Mouse (Mus musculus) CH12.LX (cell line): ENCODE data around the gene Krt31. TPM values are rescaled to one million over a fixed set of nuclear protein-coding genes. Genes with fewer than 3 reads are reported as not detected.

Experiments
- DNase-seq: peaks from one replicate; pipeline ENCODE4 v3.0.0-alpha.2; 2013; ENCODE audit errors: extremely low read depth
- H3K27ac ChIP-seq: 2 replicates; pipeline ENCODE4 v1.5.1; 2012; ENCODE audit warnings: low read depth, mild to moderate bottlenecking, control low read depth, moderate library complexity; ENCODE audit not compliant: insufficient read depth
- H3K27me3 ChIP-seq: replicated peaks from 2 replicates; pipeline ENCODE3; 2012; ENCODE audit warnings: inconsistent platforms
- H3K36me3 ChIP-seq, 2 experiments: replicated peaks in 1 of 2; 2 replicates each; pipeline versions ENCODE3 to v1.6.1; 2012; ENCODE audit warnings: inconsistent platforms in 1 of 2, low read length in 1 of 2, mild to moderate bottlenecking in 1 of 2, mixed read lengths in 1 of 2, moderate library complexity in 1 of 2; ENCODE audit not compliant: control insufficient read depth in 1 of 2, insufficient read depth in 1 of 2
- H3K4me1 ChIP-seq, 2 experiments: 2 replicates each; pipeline ENCODE4 v1.6.1; 2012; ENCODE audit warnings: inconsistent platforms in 1 of 2, moderate library complexity in 1 of 2; ENCODE audit not compliant: insufficient read depth in 2 of 2, control insufficient read depth in 1 of 2
- H3K4me2 ChIP-seq: 2 replicates; pipeline ENCODE4 v1.6.1; 2012; ENCODE audit warnings: low read depth, mild to moderate bottlenecking, control low read depth; ENCODE audit not compliant: poor library complexity, insufficient read depth, severe bottlenecking
- H3K4me3 ChIP-seq, 3 experiments: fragments of 150-350 bp in 1 of 3; sonication (generic) in 1 of 3; replicated peaks in 1 of 3; 2 replicates each; pipeline versions ENCODE3 to v1.5.1; 2011 to 2012; ENCODE audit warnings: low read depth in 2 of 3, low read length in 2 of 3, mild to moderate bottlenecking in 2 of 3, moderate library complexity in 2 of 3, control low read depth in 1 of 3, improper control_type of control experiment in 1 of 3, inconsistent platforms in 1 of 3, mixed read lengths in 1 of 3; ENCODE audit not compliant: poor library complexity in 1 of 3
- H3K79me2 ChIP-seq: replicated peaks from 2 replicates; pipeline ENCODE4 v1.6.1; 2012; ENCODE audit warnings: mild to moderate bottlenecking, moderate library complexity; ENCODE audit not compliant: control insufficient read depth, poor library complexity, insufficient read depth, severe bottlenecking; ENCODE audit errors: extremely low read depth
- H3K9ac ChIP-seq: 2 replicates; pipeline ENCODE4 v1.6.1; 2012; ENCODE audit warnings: low read depth, mild to moderate bottlenecking, control low read depth, moderate library complexity; ENCODE audit not compliant: insufficient read depth
- H3K9me3 ChIP-seq: replicated peaks from 2 replicates; pipeline ENCODE3; 2012; ENCODE audit warnings: low read length, inconsistent platforms, mixed read lengths
- BHLHE40 ChIP-seq: IDR thresholded peaks from 2 replicates; pipeline ENCODE4 v1.6.1; 2011; ENCODE audit warnings: mild to moderate bottlenecking, low read depth, low read length, improper control_type of control experiment
- CHD1 ChIP-seq: IDR thresholded peaks from 2 replicates; pipeline ENCODE4 v1.6.1; 2012; ENCODE audit warnings: low read depth, low read length, improper control_type of control experiment, inconsistent platforms
- CHD2 ChIP-seq: IDR thresholded peaks from 2 replicates; pipeline ENCODE4 v1.6.1; 2011; ENCODE audit warnings: low read length, improper control_type of control experiment
- CTCF ChIP-seq, 2 experiments: IDR thresholded peaks in 1 of 2; conservative IDR thresholded peaks in 1 of 2; 2 replicates each; pipeline ENCODE4 v1.5.1; 2011 to 2012; ENCODE audit warnings: low read depth in 2 of 2, low read length in 2 of 2, improper control_type of control experiment in 1 of 2, inconsistent platforms in 1 of 2, mild to moderate bottlenecking in 1 of 2, moderate library complexity in 1 of 2
- E2F4 ChIP-seq: IDR thresholded peaks from 2 replicates; pipeline ENCODE4 v1.6.1; 2011; ENCODE audit warnings: low read depth, low read length, improper control_type of control experiment; ENCODE audit not compliant: insufficient replicate concordance
- ELF1 ChIP-seq: IDR thresholded peaks from 2 replicates; pipeline ENCODE4 v1.6.1; 2014; ENCODE audit warnings: low read depth, mild to moderate bottlenecking, inconsistent platforms, low read length, improper control_type of control experiment
- ETS1 ChIP-seq: conservative IDR thresholded peaks from 2 replicates; pipeline ENCODE4 v1.6.1; 2012; ENCODE audit warnings: low read depth, mild to moderate bottlenecking, inconsistent platforms, low read length, improper control_type of control experiment, moderate library complexity
- JUN ChIP-seq: IDR thresholded peaks from 2 replicates; pipeline ENCODE4 v1.6.1; 2011; ENCODE audit warnings: low read depth, mild to moderate bottlenecking, low read length, improper control_type of control experiment, moderate library complexity; ENCODE audit not compliant: insufficient read depth
- JUND ChIP-seq: conservative IDR thresholded peaks from 2 replicates; pipeline ENCODE4 v1.6.1; 2011; ENCODE audit warnings: low read depth, low read length, improper control_type of control experiment
- KAT2A ChIP-seq: IDR thresholded peaks from 2 replicates; pipeline ENCODE4 v1.6.1; 2012; ENCODE audit warnings: low read length, improper control_type of control experiment, inconsistent platforms; ENCODE audit not compliant: insufficient replicate concordance
- MAFK ChIP-seq: IDR thresholded peaks from 2 replicates; pipeline ENCODE4 v1.6.1; 2011; ENCODE audit warnings: low read length, improper control_type of control experiment; ENCODE audit not compliant: insufficient replicate concordance
- MEF2A ChIP-seq: IDR thresholded peaks from 2 replicates; pipeline ENCODE4 v1.6.1; 2014; ENCODE audit warnings: low read depth, mild to moderate bottlenecking, inconsistent platforms, low read length, improper control_type of control experiment, borderline replicate concordance
- MXI1 ChIP-seq: IDR thresholded peaks from 2 replicates; pipeline ENCODE4 v1.6.1; 2011; ENCODE audit warnings: mild to moderate bottlenecking, low read depth, low read length, improper control_type of control experiment
- MYC ChIP-seq: IDR thresholded peaks from 2 replicates; pipeline ENCODE4 v1.6.1; 2011; ENCODE audit warnings: low read depth, mild to moderate bottlenecking, improper control_type of control experiment, low read length
- PAX5 ChIP-seq: IDR thresholded peaks from 2 replicates; pipeline ENCODE4 v1.6.1; 2012; ENCODE audit warnings: low read length, inconsistent platforms, mixed read lengths
- POLR2A ChIP-seq: IDR thresholded peaks from 2 replicates; pipeline ENCODE4 v1.6.1; 2011; ENCODE audit warnings: low read depth, mild to moderate bottlenecking, improper control_type of control experiment, low read length
- RAD21 ChIP-seq: IDR thresholded peaks from 2 replicates; pipeline ENCODE4 v1.6.1; 2011; ENCODE audit warnings: low read depth, mild to moderate bottlenecking, low read length, improper control_type of control experiment, moderate library complexity
- RCOR1 ChIP-seq: conservative IDR thresholded peaks from 2 replicates; pipeline ENCODE4 v1.6.1; 2012; ENCODE audit warnings: low read depth, mild to moderate bottlenecking, inconsistent platforms, low read length, improper control_type of control experiment
- SIN3A ChIP-seq: IDR thresholded peaks from 2 replicates; pipeline ENCODE4 v1.6.1; 2012; ENCODE audit warnings: low read length, improper control_type of control experiment, inconsistent platforms
- SMC3 ChIP-seq: IDR thresholded peaks from 2 replicates; pipeline ENCODE4 v1.6.1; 2011; ENCODE audit warnings: low read depth, low read length, improper control_type of control experiment
- TBP ChIP-seq: conservative IDR thresholded peaks from 2 replicates; pipeline ENCODE4 v1.6.1; 2011; ENCODE audit warnings: low read depth, low read length, improper control_type of control experiment
- TCF12 ChIP-seq: IDR thresholded peaks from 2 replicates; pipeline ENCODE4 v1.6.1; 2014; ENCODE audit warnings: low read depth, mild to moderate bottlenecking, inconsistent platforms, low read length, improper control_type of control experiment
- UBTF ChIP-seq: IDR thresholded peaks from 2 replicates; pipeline ENCODE4 v1.6.1; 2012; ENCODE audit warnings: low read depth, mild to moderate bottlenecking, inconsistent platforms, low read length, improper control_type of control experiment, moderate library complexity
- USF1 ChIP-seq: IDR thresholded peaks from 2 replicates; pipeline ENCODE4 v1.6.1; 2014; ENCODE audit warnings: low read depth, mild to moderate bottlenecking, inconsistent platforms, low read length, improper control_type of control experiment
- ZC3H11A ChIP-seq: IDR thresholded peaks from 2 replicates; pipeline ENCODE4 v1.6.1; 2012; ENCODE audit warnings: low read depth, mild to moderate bottlenecking, inconsistent platforms, low read length, improper control_type of control experiment
- ZKSCAN1 ChIP-seq: IDR thresholded peaks from 2 replicates; pipeline ENCODE4 v1.6.1; 2012; ENCODE audit warnings: low read depth, inconsistent platforms, low read length, improper control_type of control experiment, borderline replicate concordance
- ZMIZ1 ChIP-seq: IDR thresholded peaks from 2 replicates; pipeline ENCODE4 v1.6.1; 2012; ENCODE audit warnings: low read depth, mild to moderate bottlenecking, inconsistent platforms, low read length, improper control_type of control experiment
- dilution Hi-C: fragments of 300-500 bp; cut with MboI; formaldehyde crosslinking; loops from 2 replicates; pipeline ENCODE4 v1.14.3; 2020; ENCODE audit warnings: low sequenced_read_pairs; ENCODE audit not compliant: extremely low pct_unique_long_range_greater_than_20kb, extremely low pct_ligation_motif_present
- in situ Hi-C: fragments of 300-500 bp; cut with MboI; formaldehyde crosslinking; loops from 3 replicates; pipeline ENCODE4 v1.14.3; 2019; ENCODE audit warnings: low sequenced_read_pairs, low pct_ligation_motif_present, low pct_unique_long_range_greater_than_20kb, mixed read lengths
- polyA plus RNA-seq: library from polyadenylated mRNA; unstranded; fragments of >175 nt; gene quantifications from 2 replicates; pipeline ENCODE4 v1.2.1, GENCODE M21; 2012; ENCODE audit warnings: low read depth; ENCODE audit not compliant: insufficient read length
- total RNA-seq, 2 experiments: library from RNA; depleted of rRNA; stranded (reverse); fragments of 300-350 nt in 1 of 2; fragments of >200 nt in 1 of 2; gene quantifications; 2 replicates each; pipeline ENCODE4 v1.2.3; 2012 to 2014

Krt31 gene
- total and polyA plus RNA-seq, 3 experiments, result not detected

- TF ChIP-seq TBP (no peak), ZC3H11A (no peak), MXI1 (no peak), KAT2A (no peak), USF1 (no peak), SIN3A (no peak), ELF1 (no peak), ETS1 (no peak), JUN (no peak), POLR2A (no peak), UBTF (no peak), RCOR1 (no peak), ZMIZ1 (no peak)
- no peak overlapping the region for H3K27ac ChIP-seq
- dilution Hi-C loops (no loop called here), in situ Hi-C loops (no loop called here)
- H3K9ac ChIP-seq, result no peak overlapping the region
- H3K4me1 ChIP-seq, result no peaks in the 10 kb centered on the region
- H3K4me2 ChIP-seq, result no peak overlapping the region
- DNase-seq, result no peak
- H3K9me3 ChIP-seq, result no peaks in the 10 kb centered on the region
- no peak overlapping the region for H3K4me3 ChIP-seq
- peaks cover 96% of the 10 kb centered on the region for H3K27me3 ChIP-seq
- no peaks in the 10 kb centered on the region for H3K79me2 ChIP-seq
- H3K36me3 ChIP-seq, result no peaks in the 10 kb centered on the region
Observed at GRCm38 (mm10) chr11:100073873-100074272, 23.5 kb upstream of the Krt31 start.

GRCm38 (mm10) chr11:100067293-100068036 is 17.1 kb upstream of the Krt31 start:
- H3K79me2 ChIP-seq, result no peaks in the 10 kb centered on the region
- peaks cover 93% of the 10 kb centered on the region for H3K27me3 ChIP-seq
- H3K27ac ChIP-seq, result no peak overlapping the region
- no peak for DNase-seq
- H3K9me3 ChIP-seq, result no peaks in the 10 kb centered on the region
- H3K36me3 ChIP-seq, result no peaks in the 10 kb centered on the region
- H3K4me2 ChIP-seq, result no peak overlapping the region
- H3K4me3 ChIP-seq, result no peak overlapping the region
- dilution Hi-C loops (no loop called here), in situ Hi-C loops (no loop called here)
- no peaks in the 10 kb centered on the region for H3K4me1 ChIP-seq
- no peak overlapping the region for H3K9ac ChIP-seq
- TF ChIP-seq MYC, result no peak
- TF ChIP-seq MXI1, result no peak
- TF ChIP-seq E2F4, result no peak
- peak; percentile 8 for TF ChIP-seq RAD21
- TF ChIP-seq SMC3, result peak; percentile 43
- TF ChIP-seq TCF12, result no peak
- TF ChIP-seq PAX5, result no peak
- no peak for TF ChIP-seq CHD1
- no peak for TF ChIP-seq CHD2
- TF ChIP-seq RCOR1, result no peak
- TF ChIP-seq TBP, result no peak
- TF ChIP-seq UBTF, result no peak
- no peak for TF ChIP-seq ELF1
- no peak for TF ChIP-seq MAFK
- no peak for TF ChIP-seq JUND
- no peak for TF ChIP-seq MEF2A
- TF ChIP-seq JUN, result no peak
- TF ChIP-seq BHLHE40, result no peak
- no peak for TF ChIP-seq ZKSCAN1
- TF ChIP-seq ZC3H11A, result no peak
- TF ChIP-seq CTCF (conservative IDR thresholded peaks at IDR 0.05 in 1 of 2, IDR thresholded peaks at IDR 0.05 in 1 of 2; ENCODE audit: low read depth in 2 of 2, low read length in 2 of 2), result peak in 1 of 2 experiments; percentile 37; a peak in 2 of 4 replicates
- no peak for TF ChIP-seq USF1
- no peak for TF ChIP-seq KAT2A
